ENCODE assay signal across 8 mouse cellular contexts in genomic region chrY:43923126-43923525, GRCm38 (mm10).
DNase-seq lines count a peak whose midpoint lies in the region; TF ChIP-seq lines count a peak whose summit lies in the region.
"Not testable (repeated sequence)": the region's sequence is repeated elsewhere in the genome, so short reads cannot be mapped to it uniquely, and the experiment has no call there.

No protein-coding gene starts in this region.

- not testable (repeated sequence) for H3K4me3 ChIP-seq in lung, adult 2 months (replicated peaks; ENCODE audit: extremely low read depth, low read depth, low read length)

- DNase-seq in B cell, adult 2 months, result peak; percentile 0
- DNase-seq in cerebellum, adult 11-12 months, result peak; percentile 4
- DNase-seq in gastrocnemius, adult 8-10 months (ENCODE audit: low spot score in 2 of 2), result peak; percentile 1 to 2
- DNase-seq in kidney, adult 11 months, result peak; percentile 1
- peak; percentile 2 for DNase-seq in lung, adult 2 months
- DNase-seq in ovary, postnatal 36 days (ENCODE audit: low spot score), result peak; percentile 3
- peak; percentile 2 for DNase-seq in thymus, postnatal 14 days
- peak; percentile 0 to 1 for DNase-seq in urinary bladder, postnatal 36 days (ENCODE audit: low spot score in 2 of 2)

- TF ChIP-seq POLR2A in lung, adult 2 months (IDR thresholded peaks at IDR 0.05; ENCODE audit: borderline replicate concordance, extremely low read depth, low read depth, low read length), result not testable (repeated sequence)

- not testable (repeated sequence) for H3K4me1 ChIP-seq in lung, adult 2 months (ENCODE audit: control insufficient read depth, insufficient read depth, low read length)

- 92% methylated on average over 7 of the region's 17 CpGs for WGBS in lung, adult 2 months

- not testable (repeated sequence) for TF ChIP-seq CTCF in lung, adult 2 months (IDR thresholded peaks at IDR 0.05; ENCODE audit: insufficient read depth, low read length)
